Mouse (Mus musculus): Measurements from ENCODE around the gene Csf1.

Csf1 gene

DNA sequence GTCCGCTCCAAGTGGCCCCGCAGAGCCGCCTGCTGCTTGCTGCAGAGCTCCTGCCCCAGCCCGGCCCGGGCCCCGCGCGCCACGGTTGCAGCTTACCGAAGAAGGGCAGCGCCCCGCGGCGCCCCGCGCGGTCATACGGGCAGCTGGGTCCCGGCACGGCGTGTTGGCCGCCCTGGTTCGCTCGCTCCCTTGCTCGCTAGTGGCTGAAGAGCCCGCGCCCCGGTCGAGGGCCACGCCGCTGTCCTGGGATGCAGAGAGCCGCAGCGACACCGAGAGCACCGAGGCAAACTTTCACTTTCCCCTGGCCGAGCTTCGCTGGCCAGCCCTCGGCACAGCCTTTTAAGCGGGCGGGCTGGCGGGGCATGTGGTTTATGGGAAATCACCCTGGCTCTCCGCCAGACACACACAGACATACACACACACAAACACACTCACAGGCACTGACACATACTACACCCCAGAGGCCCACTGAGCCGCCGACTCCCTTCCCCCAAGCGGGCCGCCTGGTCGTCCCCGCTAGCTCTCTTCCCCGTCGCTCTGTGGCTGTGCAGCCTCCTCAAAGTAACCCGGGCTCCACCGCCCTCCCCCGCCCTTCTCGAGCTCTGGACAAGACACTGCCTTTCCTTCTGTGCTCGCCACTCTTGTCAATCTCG is at the start of gene Csf1:
Csf1 (minus strand) TSS at position 541 of the 653 bp plus-strand sequence.
- peak; percentile 81 for DNase-seq (ENCODE audit: low spot score)

DNA sequence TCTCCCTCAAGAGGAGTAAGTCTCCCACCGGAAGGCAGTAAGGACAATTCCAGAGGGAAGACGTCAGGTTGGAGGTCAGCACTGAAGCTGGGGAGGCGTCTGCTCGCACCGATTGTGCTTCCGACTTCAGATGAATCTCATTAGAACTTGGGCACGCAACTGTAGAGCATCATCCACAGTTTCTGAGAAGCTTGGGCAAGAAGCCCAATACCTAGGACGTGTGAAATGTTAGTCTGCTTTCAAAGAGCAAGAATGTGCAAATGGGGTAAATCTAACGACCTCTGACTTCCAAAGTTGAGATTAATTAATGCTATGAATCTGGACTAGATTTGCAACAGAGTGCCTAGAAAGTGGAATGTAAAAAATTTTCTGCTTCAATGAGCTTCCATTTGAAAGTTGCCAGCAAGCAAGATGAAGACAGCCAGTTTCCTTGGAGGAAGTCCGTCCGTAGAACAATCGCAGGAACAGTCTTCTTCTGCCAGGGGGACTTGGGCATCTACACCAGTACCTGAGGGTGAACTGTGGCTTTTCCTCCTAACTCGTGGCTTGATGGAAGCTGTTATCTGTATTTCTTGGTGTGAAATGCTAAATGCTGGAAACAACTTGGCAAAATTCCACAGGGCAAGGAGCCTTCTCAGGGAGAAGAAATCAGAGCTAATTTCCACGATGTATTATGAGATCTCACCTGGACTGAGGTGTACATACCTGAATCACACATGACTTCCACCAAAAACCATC is 47.9 kb upstream of the Csf1 start:
- no peak for DNase-seq (ENCODE audit: low spot score)

DNA sequence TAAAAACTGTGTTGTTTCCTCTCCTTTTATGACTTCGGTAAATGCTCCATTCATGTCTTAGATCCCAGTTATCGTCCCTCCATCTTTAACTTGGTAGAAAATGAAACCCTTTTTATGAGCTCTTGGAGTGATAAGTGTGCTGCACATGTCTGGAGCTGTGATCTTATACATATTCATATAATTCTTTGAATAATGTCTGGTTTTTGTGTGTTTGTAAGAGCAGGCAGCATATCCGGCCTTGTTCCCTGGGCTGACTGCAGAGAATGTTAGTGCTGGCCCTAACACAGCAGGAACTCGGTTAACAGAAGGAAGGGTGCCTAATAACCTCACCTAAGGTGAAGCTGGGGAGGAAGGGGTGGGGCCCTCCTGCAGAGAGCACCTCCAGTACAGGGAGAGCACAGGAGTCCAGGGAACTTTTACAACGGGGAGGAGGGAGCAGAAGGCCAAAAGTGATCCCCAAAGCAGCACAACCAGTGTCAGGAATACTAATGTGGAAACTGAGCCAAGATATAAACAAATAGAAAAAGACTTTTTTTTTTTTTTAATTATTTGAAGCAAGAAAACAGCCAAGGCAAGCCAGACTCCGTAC is 47.2 kb upstream of the Csf1 start:
- no peak for DNase-seq (ENCODE audit: low spot score)

DNA sequence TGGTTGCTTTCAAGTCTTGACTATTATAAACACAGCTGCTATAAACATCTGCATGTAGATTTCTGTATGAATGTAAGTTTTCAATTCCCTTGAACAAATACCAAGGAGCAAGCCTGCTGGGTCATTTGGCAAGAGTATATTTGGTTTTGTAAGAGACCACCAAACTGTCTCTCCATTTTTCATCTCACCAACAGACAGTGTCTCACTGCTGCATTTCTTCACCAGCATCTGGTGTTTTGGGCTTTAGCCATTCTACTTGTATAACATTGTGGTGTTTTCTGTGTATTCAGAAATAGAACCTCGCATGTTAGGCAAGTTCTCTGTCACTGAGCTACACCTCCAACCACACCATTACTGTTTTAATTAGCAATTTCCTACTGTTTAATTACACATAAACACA is 46.6 kb upstream of the Csf1 start:
- DNase-seq (ENCODE audit: low spot score), result no peak

DNA sequence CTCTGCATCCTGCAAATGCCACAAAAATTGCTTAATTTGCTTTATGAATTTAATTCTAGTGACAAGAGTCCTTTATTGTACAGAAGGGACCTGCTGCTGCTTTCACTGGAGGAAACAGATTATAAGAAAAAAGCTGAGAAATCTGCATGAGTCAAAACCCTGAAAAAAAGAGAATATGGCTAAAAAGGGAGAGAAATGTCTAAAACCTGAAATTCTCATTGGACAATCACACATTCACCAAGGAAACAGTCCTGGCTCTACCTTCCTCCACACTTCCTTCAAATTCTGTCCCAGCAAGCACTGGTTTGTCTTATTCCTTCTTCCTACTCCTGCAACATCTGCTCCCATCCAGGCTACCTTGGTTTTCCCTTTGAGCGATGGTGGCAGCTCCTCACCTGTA is 44.5 kb upstream of the Csf1 start:
- no peak for DNase-seq (ENCODE audit: low spot score)

DNA sequence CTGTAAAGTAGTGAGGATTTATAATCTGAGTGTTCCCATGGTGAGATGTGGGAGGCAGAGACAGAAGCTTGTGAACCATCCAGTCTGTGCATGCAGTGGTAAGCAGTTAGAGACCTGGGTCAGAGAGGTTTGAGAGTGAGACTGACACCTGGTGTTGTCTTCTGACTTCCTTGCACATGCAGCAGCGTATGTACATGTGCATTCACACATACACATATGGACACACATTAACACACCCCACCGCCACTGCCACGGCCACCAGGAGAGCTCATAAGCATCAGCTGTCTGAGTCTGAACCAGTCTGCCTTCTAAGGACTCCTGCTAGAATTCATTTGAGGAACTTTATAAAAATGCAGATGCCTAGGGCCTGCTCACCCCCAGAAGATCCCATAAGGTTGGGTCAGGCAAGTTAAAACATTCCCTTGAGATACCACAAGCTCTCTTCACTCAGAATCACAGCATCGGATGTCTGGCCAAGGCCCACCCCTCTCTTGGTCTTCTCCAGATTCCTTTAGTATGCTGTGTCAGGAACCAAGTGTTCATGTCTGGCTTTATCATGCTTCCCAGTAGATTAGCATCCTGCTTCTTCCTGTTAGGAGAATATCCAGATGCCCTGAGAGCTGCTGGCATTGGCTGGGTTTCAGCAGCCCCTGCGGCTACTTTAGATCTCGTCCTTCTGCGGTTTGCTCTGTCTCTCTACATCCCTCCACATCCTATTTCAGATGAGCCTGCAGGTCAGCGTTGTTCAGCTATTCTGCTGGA is 42.1 kb upstream of the Csf1 start:
- no peak for DNase-seq (ENCODE audit: low spot score)

DNA sequence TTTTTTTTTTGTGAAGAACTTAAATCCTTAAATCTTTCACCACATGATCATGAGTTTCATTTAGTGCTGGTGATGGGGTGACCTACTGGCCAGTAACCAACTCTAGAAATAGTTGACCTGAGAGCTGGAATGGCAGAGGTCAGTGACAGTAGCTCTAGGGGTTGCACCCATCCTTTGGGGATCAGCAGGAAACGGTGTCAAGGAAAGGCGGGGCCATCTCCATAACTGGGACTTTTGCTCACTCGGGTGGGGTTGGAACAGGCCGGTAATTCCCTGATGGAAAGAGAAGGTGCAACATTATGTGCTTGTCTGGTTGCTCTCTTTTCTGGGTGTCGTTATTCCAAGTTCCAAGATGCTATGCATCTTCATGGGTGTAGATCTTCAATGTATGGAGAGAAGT is 38.7 kb upstream of the Csf1 start:
- no peak for DNase-seq (ENCODE audit: low spot score)

DNA sequence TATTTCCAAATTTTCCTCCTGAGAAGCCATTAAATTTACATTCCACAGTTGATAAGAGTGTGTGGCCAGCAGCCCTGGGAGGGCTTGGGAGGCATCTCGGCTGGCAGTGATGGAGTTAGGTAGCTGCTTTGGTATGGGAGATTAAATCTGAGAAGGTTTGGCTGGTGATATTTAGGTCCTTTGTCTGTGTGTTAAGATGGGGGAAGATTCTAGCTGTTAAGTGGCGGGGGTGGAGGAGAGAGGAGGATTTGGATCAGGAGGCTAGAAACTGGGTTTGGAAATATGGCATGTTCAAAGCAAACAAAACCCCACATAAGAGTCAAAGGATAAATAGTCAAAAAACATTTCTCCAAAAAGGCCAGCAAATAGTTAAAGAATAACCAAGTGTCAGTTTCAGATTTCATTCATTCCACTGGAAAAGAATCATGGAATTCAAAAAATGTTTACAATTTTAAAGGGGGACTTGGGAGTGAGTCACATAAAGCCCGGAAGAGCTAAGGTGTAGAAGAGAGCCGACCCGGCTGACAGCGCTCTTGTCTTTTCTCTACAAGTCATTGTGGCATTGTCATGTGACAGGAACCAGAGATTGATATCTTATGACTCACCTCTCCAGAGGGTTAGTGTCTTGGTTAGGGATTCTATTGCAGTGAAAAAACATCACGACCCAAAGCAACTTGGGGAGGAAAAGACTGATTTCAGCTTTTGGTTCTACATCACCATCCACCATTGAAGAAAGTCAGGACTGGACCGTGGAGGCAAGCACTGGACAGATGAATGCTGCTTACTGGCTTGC is 36.1 kb upstream of the Csf1 start:
- no peak for DNase-seq (ENCODE audit: low spot score)

DNA sequence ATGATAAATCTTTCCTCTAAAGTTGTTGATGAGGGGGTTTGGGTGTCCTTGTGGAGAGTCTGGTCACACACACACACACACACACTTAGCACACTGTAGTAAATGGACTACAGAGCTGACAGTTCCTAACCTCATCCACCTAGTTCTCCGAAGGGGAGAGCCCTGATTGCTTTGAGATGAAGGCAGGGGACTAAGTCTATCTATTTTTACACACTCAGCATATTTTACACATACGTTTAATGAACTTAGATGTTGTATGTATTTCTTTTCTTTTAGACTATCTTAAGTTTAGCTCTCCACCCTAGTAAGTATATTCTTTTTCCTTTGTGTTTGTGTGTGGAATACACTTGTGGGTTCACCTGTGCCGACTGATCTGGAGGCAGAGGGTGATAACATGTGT is 34.6 kb upstream of the Csf1 start:
- DNase-seq (ENCODE audit: low spot score), result no peak

DNA sequence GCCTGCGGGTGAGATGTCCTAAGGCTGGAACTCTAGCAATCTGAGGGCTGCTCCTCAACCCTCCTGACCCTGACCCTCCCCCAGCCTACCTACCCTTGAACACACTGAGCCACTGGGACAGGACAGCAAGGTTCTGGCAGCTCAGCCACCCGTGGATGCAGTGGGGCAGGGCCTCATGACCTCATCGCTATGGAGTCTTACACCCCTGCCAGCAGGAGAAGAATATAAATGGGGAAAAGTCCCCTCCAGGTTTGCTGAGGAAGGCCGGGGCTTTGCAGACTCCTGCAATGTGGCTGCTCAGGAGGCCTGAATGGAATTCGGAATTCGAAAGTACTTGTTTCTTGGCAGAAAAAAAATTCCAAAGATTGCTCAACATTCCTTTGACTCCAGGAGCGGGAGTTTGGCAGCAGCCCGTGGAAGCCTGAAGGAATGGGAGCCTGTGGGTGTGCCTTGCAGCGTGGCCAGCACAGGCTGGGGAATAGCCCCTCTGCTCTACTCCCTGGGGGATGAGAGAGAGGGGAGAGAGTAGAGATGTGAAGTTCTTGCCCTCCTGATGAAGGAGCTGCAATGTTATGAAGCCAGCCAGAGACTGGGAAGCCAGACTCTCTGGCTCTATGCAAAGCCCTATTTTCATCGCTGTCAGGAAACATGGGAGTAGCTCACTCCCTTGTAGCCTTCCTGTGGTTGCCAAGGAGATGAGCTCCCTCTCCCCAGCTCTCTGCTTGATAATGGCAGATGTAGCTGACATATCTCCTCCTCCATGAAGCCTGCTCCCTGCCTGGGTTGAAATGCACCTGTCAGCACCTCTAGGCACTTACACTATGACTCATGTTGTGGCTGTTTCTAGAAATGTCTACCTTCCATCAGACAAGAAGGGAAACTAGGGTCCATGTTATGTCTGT is 33.3 kb upstream of the Csf1 start:
- DNase-seq (ENCODE audit: low spot score), result peak; percentile 56

DNA sequence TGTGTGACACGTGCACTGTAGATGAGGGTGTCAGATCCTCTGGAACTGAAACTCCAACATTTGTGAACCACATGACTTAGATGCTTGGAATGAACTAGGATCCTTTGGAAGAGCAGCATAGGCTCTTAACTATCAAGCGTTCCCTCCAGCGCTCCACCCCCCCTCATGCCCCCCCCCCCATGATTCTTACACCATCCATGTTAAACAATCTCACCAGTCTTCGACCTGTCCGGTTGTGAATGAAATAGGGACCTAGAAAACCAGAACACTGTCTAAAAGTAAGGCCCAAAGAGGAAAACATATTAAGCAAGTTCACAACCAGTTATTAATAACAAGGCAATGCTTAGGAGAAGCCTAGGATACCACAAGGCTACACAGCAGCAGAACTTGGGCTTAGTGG is 32.5 kb upstream of the Csf1 start:
- no peak for DNase-seq (ENCODE audit: low spot score)

DNA sequence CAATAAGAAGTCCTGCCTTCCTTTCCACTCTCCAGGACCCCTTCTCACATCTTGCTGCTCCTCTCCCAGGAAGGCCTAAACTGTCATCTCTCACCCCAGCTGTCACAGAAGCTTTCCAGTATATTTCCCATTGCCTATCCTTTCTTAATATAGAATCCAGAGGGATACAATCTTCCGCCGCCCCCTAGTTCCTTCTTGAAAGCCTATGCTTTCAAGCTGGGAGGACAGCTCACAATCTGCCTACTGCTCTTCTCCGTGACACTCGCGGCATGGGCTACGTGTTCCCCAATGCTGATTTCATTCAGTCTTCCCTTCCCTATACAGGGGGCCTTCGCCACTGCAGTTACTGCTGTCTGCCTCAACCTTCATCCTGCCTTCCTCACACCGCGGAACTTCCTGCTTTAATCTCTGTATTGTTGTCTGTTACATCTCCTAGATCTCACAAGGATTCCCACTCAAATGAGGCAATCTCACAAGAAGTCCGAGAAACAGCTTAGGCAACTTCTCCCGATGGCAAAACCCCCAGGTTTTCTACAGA is 30.6 kb upstream of the Csf1 start:
- DNase-seq (ENCODE audit: low spot score), result no peak

DNA sequence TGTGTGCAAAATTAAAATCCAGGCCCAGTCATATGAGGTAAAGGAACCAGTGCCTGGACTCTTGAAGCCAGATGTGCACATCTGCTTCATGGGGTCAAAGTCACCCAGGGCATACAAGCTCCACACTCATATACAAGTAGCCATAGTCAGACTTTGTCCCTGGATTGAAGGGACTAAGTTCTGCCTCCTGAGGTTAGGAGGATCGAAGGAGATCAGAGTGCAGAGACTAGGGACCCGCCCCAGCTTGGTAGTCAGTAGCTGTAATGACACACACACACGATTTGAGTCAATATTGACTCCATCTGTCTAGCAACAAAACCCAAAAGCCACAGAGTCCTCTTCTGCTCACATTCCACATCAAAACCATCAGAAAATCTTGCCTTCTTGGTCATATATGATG is 30.0 kb upstream of the Csf1 start:
- no peak for DNase-seq (ENCODE audit: low spot score)

DNA sequence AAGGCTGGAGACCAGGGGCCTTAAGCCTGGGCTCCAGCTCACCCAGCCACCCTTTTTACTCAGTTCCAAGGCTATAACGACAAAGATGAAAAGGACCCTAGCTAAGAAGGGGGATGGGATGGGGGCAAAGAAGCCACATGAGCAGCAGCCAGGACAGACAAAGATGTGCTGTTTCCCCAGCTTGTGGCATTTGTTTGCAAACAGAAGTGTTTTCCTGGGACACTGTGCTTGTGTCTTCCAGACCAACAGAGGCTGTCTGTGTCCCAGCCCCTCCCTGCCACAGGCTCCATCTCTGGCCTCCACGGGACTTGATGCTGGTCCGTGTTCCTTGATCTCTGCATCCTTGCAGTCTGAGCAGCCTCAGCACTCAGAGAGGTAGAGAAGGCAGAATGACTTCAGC is 28.6 kb upstream of the Csf1 start:
- DNase-seq (ENCODE audit: low spot score), result no peak

DNA sequence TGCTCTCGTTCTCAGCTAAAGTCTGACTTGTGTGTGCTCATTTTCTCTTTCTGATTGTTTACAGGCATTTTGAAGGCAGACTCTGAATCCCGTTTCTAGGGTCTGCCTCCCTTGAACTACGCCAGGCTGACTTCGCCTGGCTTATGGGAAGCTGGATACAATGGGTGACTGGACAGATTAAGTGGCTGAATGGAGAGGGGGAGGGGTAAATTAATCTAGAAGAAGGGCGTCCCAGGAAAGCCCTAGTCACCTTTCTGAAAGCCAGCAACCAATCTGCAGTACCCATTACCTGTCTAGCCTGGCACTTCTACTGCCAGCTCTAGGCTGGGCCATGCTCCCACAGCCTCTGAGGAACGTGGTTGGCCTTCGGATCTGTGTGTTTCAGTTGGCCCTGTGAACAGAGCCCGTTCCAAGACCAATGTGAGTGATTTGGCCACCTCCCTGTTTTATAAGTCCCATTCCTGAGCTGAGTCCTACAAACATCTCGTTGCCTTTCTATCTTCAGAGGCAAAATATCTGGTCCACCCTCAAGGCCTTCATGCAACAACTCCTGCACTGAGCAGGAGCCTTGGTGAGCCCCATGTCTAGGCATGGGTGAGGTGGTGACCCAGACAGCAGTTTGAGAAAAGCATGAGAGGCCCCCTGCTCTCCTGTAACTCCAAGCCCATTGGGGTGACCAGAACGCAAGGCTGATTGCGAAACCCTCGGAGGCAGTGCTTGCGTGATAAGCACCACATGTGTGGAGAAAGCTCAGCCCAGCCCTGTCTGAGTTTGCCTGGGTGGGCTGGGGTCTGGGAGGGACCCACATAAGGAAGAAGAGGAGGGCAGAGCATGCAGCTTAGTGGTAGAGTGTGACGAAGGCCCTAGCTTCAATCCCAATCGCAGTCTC is 27.6 kb upstream of the Csf1 start:
- DNase-seq (ENCODE audit: low spot score), result no peak

DNA sequence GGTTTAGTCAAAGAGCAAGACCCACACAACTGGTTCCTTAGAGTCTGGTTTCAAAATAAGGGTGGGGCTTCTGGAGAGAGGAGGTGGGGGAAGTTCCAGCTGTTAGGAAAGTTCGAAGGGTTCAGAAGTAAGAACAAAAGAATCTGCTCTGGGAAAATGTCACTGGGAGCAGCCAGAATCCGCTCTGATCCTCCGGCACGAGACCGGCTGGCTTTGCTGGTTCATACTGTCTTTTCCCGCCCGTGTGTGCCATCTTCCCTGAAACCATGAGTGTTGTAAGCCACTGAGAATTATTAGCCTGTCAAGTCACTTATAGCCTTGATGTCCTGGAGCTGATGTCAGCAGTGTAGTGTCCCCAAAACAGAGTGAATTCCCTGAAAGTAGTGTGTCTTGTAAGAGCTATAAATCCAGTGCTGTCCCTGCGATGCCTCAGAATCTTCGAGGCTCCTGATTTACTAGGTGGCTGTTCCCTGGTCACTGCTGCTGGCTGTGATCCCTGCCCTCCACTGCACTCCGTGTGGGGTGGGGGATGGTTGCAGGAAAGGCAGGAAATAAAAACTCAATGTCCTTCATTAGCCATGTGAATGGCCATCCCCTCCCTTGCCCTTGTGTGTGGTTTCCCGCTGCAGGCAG is 26.8 kb upstream of the Csf1 start:
- DNase-seq (ENCODE audit: low spot score), result no peak

DNA sequence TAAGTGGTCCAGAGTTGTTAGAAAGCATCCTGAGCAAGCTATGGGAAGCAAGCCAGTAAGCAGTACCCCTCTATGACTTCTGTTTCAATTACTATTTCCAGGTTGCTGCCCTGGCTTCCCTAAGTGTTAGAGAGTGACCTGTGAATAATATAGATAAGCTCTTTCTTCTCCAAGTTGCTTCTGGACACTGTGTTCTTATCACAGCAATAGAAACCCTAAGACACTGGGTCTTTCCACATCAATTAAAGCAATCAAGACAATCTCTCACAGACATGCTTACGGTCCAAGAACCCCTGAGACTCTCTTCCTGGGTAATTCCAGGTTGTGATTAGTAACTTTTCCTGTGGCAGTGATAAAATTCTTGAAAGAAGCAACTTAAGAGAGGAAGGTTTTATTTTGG is 26.1 kb upstream of the Csf1 start:
- DNase-seq (ENCODE audit: low spot score), result no peak

DNA sequence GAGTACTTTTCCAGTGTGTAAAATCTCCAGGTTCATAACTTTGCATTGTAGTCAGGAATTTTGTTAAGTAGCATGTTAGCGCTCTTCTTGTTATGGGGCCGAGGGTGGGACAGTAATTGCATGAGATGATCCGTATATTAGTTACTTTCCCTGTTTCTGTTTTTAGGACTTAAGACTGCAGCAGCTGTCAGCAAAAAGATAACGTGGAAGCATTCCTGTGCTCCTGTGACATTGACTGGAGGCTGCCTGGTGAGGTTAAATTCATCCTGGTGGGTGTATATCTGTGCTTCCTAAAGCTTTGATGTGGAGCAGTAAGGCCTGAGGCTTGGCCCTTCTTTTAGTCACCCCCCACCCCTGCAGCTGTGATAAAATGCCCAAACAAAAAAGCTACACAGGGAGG is 25.3 kb upstream of the Csf1 start:
- no peak for DNase-seq (ENCODE audit: low spot score)

DNA sequence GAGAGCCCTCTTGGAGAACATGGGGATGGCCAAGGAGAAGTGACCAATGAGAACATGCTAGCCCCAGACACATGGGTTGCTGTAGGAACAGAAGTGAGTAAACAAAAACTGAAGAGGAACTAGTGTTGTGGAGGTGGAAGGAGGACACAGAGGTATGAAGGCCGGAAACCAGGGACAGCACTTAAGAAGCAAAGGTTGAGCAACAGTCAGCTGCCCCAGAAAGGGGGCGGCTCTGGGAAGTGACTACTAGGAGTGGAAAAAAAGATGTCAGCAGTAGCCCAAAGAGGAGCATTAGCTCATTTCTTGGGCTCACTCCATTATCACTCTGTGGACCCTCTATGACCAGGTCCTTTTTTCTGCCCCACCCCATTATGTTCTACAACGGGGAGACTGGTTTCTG is 23.0 kb upstream of the Csf1 start:
- DNase-seq (ENCODE audit: low spot score), result no peak
